Mouse (Mus musculus): ENCODE results near the gene Ets2. TPM values are rescaled to one million over a fixed set of nuclear protein-coding genes. Genes with fewer than 3 reads are reported as not detected.
"Not testable (repeated sequence)": the region's sequence is repeated elsewhere in the genome, so short reads cannot be mapped to it uniquely, and the experiment has no call there.

The Ets2 gene
- polyA plus RNA-seq, 1 experiment from 2014 or later, result 32.6 TPM

DNA sequence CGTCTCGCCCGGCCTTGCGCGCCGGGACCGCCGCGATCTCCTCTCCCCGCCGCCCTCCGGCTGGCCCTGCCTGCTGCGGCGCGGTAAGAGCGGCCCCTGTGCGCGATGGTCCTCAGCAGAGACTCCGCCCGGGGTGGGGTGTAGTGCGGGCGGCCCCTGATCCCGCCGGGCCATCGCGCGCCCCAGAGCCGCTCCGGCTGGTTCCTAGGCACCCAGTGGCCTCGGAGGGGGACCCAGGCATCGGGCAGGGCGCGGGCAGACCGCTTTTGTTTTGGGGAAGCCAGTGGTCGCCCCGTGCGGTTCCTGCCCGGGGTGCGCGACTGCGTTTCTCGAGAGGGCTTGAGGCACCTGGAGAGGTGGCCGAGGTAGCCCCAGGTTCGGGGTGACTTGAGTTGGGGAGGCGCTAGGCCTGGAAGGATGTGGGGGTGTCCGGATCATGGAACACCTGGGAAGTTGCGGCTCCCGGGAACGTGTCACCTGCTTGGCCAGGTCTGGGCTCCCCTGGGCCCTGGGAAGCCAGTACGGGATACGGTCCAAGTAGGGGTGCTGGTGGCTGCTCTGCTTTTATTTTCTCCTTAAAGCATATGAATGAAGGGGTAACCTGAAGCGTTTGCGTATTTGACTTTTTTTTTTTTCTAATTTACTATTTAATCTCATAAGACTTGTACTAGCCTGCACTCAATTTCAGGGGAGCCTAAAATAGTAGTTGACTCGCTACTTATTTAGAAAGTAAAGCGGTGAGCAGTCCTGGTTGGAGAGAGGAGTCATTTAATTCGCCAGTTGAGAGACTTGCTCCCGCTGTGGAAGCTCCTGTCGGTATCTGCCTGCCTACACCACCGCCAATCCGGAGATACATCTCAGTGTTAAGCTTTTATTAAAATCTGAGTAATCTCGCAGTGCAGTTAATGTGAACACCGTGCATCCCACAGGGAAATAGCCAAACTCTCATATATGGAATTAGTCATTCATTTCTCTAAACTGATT lies 979 bp downstream of the Ets2 start:
- no peaks in the 10 kb centered on the region for H3K9me3 ChIP-seq
- H3K27me3 ChIP-seq (replicated peaks; ENCODE audit: low read depth, poor library complexity, severe bottlenecking), result 0 out of 2 replicates have a peak, but pooled peaks cover 6% of the 10 kb centered on the region
- peak overlapping the region; percentile 97 for H3K27ac ChIP-seq (replicated peaks)
- DNase-seq (ENCODE audit: low spot score), result no peak
- peak overlapping the region; percentile 95 for H3K4me3 ChIP-seq
- 2% methylated on average over 62 of the region's 62 CpGs for WGBS
- H3K36me3 ChIP-seq (replicated peaks), result peaks cover 20% of the 10 kb centered on the region
- H3K4me1 ChIP-seq, result peaks cover 38% of the 10 kb centered on the region

DNA sequence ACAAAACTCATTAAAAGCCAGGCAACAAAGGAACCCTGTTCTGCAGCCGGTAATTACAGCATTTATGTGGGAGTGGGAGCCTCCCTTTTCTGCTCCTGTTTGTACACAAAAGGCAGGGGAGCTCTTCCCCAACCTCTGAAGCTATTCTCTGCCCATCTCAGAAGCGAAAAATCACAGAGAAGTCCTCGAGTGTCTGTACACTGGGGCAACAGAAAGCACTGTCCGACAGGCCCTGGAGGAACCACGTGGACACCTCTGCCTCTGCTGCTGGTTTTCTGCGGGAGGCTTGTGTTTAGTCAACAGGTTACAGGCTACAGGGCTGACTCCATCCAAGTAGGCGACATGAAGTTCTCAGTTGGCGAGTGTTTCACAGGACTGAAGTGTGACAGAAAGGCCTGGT lies 2.1 kb downstream of the Ets2 start:
- DNase-seq (ENCODE audit: low spot score), result peak; percentile 33
- Histone ChIP-seq H3K36me3 (replicated peaks) (peaks cover 30% of the 10 kb centered on the region), H3K4me1 (peaks cover 38% of the 10 kb centered on the region), H3K9me3 (no peaks in the 10 kb centered on the region), H3K27ac (replicated peaks) (peak overlapping the region; percentile 57), H3K4me3 (peak overlapping the region; percentile 95), H3K27me3 (replicated peaks; ENCODE audit: low read depth, poor library complexity, severe bottlenecking) (0 out of 2 replicates have a peak, but pooled peaks cover 6% of the 10 kb centered on the region)
- WGBS, result 29% methylated on average over 8 of the region's 8 CpGs

GRCm38 (mm10) chr16:95704662-95705330 lies 2.9 kb downstream of the Ets2 start:
- Histone ChIP-seq H3K4me1 (peaks cover 35% of the 10 kb centered on the region), H3K27me3 (replicated peaks; ENCODE audit: low read depth, poor library complexity, severe bottlenecking) (0 out of 2 replicates have a peak, but pooled peaks cover 6% of the 10 kb centered on the region), H3K9me3 (no peaks in the 10 kb centered on the region), H3K4me3 (peak overlapping the region; percentile 95), H3K27ac (replicated peaks) (no peak overlapping the region), H3K36me3 (replicated peaks) (peaks cover 34% of the 10 kb centered on the region)
- no peak for DNase-seq (ENCODE audit: low spot score)
- 91% methylated on average over 10 of the region's 10 CpGs for WGBS

GRCm38 (mm10) chr16:95705771-95706170 lies 3.9 kb downstream of the Ets2 start:
- Histone ChIP-seq H3K4me1 (peaks cover 31% of the 10 kb centered on the region), H3K27me3 (replicated peaks; ENCODE audit: low read depth, poor library complexity, severe bottlenecking) (no peaks in the 10 kb centered on the region), H3K4me3 (no peak overlapping the region), H3K27ac (replicated peaks) (no peak overlapping the region), H3K36me3 (replicated peaks) (peaks cover 44% of the 10 kb centered on the region), H3K9me3 (no peaks in the 10 kb centered on the region)
- no peak for DNase-seq (ENCODE audit: low spot score)
- WGBS, result 94% methylated on average over 6 of the region's 6 CpGs

DNA sequence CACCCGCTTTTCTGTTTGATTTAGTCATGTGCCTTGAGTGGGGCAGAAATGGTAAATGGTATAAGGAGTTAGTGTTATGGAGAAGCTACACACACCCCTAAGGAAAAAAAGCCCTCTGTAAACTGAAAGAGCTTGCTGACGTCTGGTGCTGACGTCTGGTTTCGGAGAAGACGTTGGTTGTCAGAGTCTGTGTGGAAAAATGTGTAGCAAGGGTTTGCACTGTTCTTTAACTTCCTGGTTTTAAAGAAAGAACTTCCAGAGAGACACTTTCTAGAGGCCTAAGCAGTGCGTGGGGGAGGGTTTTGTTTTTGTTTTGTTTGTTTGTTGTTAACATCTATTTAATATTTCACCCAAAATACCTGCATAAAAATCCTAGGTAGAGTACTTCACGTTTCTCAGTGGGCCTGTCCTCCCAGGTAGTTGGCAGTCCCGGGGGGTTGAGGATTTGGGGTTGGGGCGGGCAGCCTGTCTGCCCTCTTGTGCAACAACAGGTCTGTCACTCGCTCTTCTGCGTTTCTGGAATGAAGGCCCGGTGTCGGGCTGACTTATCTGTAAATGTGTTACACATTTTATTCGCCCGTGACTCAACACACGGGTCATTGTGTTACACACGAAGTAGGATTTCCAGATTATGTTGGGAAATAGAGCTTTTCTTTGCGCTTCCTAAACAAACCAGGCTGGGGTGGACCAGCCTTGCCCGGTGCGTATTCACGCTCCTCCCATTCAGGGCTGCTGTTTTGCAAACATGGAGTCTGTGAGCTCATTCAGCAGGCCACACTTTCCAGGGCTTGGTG lies 6.5 kb downstream of the Ets2 start:
- DNase-seq (ENCODE audit: low spot score), result no peak
- Histone ChIP-seq H3K27ac (replicated peaks) (no peak overlapping the region), H3K4me1 (peaks cover 13% of the 10 kb centered on the region), H3K36me3 (replicated peaks) (peaks cover 68% of the 10 kb centered on the region), H3K27me3 (replicated peaks; ENCODE audit: low read depth, poor library complexity, severe bottlenecking) (no peaks in the 10 kb centered on the region), H3K9me3 (no peaks in the 10 kb centered on the region), H3K4me3 (no peak overlapping the region)
- 81% methylated on average over 21 of the region's 21 CpGs for WGBS

- DNase-seq (ENCODE audit: low spot score), result no peak
- Histone ChIP-seq H3K27me3 (replicated peaks; ENCODE audit: low read depth, poor library complexity, severe bottlenecking) (no peaks in the 10 kb centered on the region), H3K4me3 (no peak overlapping the region), H3K27ac (replicated peaks) (no peak overlapping the region), H3K36me3 (replicated peaks) (peaks cover 76% of the 10 kb centered on the region), H3K9me3 (no peaks in the 10 kb centered on the region), H3K4me1 (peaks cover 6% of the 10 kb centered on the region)
- 84% methylated on average over 4 of the region's 4 CpGs for WGBS
Observed at GRCm38 (mm10) chr16:95709175-95709574, 7.3 kb downstream of the Ets2 start.

GRCm38 (mm10) chr16:95710129-95710528 lies 8.3 kb downstream of the Ets2 start:
- Histone ChIP-seq H3K27ac (replicated peaks) (no peak overlapping the region), H3K4me1 (no peaks in the 10 kb centered on the region), H3K27me3 (replicated peaks; ENCODE audit: low read depth, poor library complexity, severe bottlenecking) (no peaks in the 10 kb centered on the region), H3K36me3 (replicated peaks) (peaks cover 85% of the 10 kb centered on the region), H3K4me3 (no peak overlapping the region), H3K9me3 (no peaks in the 10 kb centered on the region)
- WGBS, result 94% methylated on average over 6 of the region's 6 CpGs
- no peak for DNase-seq (ENCODE audit: low spot score)

DNA sequence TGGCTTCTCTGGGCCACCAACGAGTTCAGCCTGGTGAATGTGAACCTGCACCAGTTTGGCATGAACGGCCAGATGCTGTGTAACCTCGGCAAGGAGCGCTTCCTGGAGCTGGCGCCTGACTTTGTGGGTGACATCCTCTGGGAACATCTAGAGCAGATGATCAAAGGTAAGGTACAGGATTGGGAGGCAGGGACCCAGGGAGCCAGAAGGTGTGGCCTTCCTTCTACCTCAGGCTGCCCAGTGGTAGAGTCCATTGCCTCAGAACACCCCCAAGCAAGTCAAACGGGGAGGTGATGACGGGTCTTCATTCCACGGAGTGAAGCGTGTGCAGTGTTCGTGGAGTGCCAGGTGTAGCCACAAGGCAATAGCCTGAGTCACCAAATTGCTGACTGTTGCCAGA lies 10.2 kb downstream of the Ets2 start:
- Histone ChIP-seq H3K4me3 (no peak overlapping the region), H3K4me1 (no peaks in the 10 kb centered on the region), H3K27ac (replicated peaks) (no peak overlapping the region), H3K9me3 (no peaks in the 10 kb centered on the region), H3K27me3 (replicated peaks; ENCODE audit: low read depth, poor library complexity, severe bottlenecking) (no peaks in the 10 kb centered on the region), H3K36me3 (replicated peaks) (peaks cover 90% of the 10 kb centered on the region)
- DNase-seq (ENCODE audit: low spot score), result no peak
- 92% methylated on average over 10 of the region's 10 CpGs for WGBS

GRCm38 (mm10) chr16:95713077-95713476 lies 11.2 kb downstream of the Ets2 start:
- not testable (repeated sequence) for H3K4me3 ChIP-seq; H3K27ac ChIP-seq (replicated peaks); H3K4me1 ChIP-seq; H3K9me3 ChIP-seq; H3K27me3 ChIP-seq (replicated peaks; ENCODE audit: low read depth, poor library complexity, severe bottlenecking); DNase-seq (ENCODE audit: low spot score)
- 80% methylated on average over 2 of the region's 2 CpGs for WGBS
- H3K36me3 ChIP-seq (replicated peaks), result peaks cover 92% of the 10 kb centered on the region

- WGBS, result 92% methylated on average over 11 of the region's 11 CpGs
- H3K36me3 ChIP-seq (replicated peaks), result peaks cover 98% of the 10 kb centered on the region
Observed at GRCm38 (mm10) chr16:95715026-95715425, 13.2 kb downstream of the Ets2 start.

DNA sequence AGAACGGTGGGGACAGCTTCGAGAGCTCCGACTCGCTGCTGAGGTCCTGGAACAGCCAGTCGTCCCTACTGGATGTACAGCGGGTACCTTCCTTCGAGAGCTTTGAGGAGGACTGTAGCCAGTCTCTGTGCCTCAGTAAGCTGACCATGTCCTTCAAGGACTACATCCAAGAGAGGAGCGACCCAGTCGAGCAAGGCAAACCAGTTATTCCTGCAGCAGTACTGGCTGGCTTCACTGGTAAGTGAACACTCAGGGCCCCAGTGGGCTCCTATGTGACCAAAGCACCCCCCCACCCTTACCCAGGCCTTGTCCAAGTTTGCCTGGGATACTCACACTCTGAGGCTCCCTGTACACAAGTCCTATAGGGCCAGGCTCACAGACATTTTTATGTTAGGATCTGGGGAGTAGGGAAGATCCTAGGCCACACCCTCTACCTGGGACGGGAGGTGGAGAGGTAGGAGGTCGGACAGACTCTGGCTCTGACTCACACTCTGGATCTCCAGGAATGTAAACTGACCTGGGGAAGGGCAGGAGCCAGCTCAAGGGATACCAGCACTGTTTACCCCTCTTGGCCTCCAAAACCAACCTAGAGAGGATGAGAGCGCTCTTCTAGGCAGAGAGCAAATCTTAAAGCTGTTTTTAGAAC lies 14.3 kb downstream of the Ets2 start:
- DNase-seq (ENCODE audit: low spot score), result no peak
- Histone ChIP-seq H3K27me3 (replicated peaks; ENCODE audit: low read depth, poor library complexity, severe bottlenecking) (no peaks in the 10 kb centered on the region), H3K27ac (replicated peaks) (no peak overlapping the region), H3K4me3 (no peak overlapping the region), H3K9me3 (peaks cover 1% of the 10 kb centered on the region), H3K36me3 (replicated peaks) (peaks cover 98% of the 10 kb centered on the region), H3K4me1 (no peaks in the 10 kb centered on the region)
- WGBS, result 88% methylated on average over 12 of the region's 12 CpGs

More at GRCm38 (mm10) chr16:95715026-95715425, 13.2 kb downstream of the Ets2 start:
- H3K4me3 ChIP-seq, result no peak overlapping the region
- DNase-seq (ENCODE audit: low spot score), result no peak
- H3K27ac ChIP-seq (replicated peaks), result no peak overlapping the region
- no peaks in the 10 kb centered on the region for H3K4me1 ChIP-seq
- H3K27me3 ChIP-seq (replicated peaks; ENCODE audit: low read depth, poor library complexity, severe bottlenecking), result no peaks in the 10 kb centered on the region
- no peaks in the 10 kb centered on the region for H3K9me3 ChIP-seq

DNA sequence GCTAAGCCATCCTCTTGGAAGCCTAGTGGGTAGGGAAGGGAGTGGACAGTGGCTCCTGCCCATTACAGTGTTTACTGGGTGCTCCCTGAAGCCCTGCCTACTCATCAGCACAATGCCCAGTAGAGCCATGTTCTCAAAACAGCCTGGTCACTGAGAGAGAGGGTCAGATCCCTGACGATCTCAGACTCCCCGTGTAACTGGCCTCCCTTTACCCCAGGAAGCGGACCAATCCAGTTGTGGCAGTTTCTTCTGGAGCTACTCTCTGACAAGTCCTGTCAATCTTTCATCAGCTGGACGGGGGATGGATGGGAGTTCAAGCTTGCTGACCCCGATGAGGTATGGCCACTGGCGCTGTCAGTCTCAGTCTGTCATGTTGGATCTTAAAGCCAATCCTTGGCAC lies 15.8 kb downstream of the Ets2 start:
- DNase-seq (ENCODE audit: low spot score), result no peak
- Histone ChIP-seq H3K4me3 (no peak overlapping the region), H3K4me1 (no peaks in the 10 kb centered on the region), H3K36me3 (replicated peaks) (peaks cover 92% of the 10 kb centered on the region), H3K9me3 (peaks cover 14% of the 10 kb centered on the region), H3K27me3 (replicated peaks; ENCODE audit: low read depth, poor library complexity, severe bottlenecking) (no peaks in the 10 kb centered on the region), H3K27ac (replicated peaks) (no peak overlapping the region)
- WGBS, result 90% methylated on average over 6 of the region's 6 CpGs
